Mouse (Mus musculus) kidney, adult 2 months (tissue): Measurements from ENCODE around the gene Dlx6. TPM values are rescaled to one million over a fixed set of nuclear protein-coding genes. Genes with fewer than 3 reads are reported as not detected.

Source experiments
- DNase-seq: peaks from one replicate; pipeline ENCODE4 v3.0.0; 2021
- H3K27ac ChIP-seq: fragments of 200-500 bp; 2 replicates; pipeline ENCODE4 v1.5.1; 2012; ENCODE audit warnings: low read depth, low read length, control low read depth, inconsistent platforms; ENCODE audit not compliant: insufficient read depth
- H3K27me3 ChIP-seq: fragments of 200-500 bp; replicated peaks from 2 replicates; pipeline ENCODE4 v1.6.1; 2012; ENCODE audit warnings: mild to moderate bottlenecking, moderate library complexity, low read length, inconsistent platforms; ENCODE audit not compliant: control insufficient read depth, insufficient read depth
- H3K36me3 ChIP-seq: fragments of 200-500 bp; 2 replicates; pipeline ENCODE4 v1.6.1; 2012; ENCODE audit warnings: mild to moderate bottlenecking, moderate library complexity, low read length, inconsistent platforms; ENCODE audit not compliant: control insufficient read depth, insufficient read depth
- H3K4me1 ChIP-seq: fragments of 200-500 bp; 2 replicates; pipeline ENCODE4 v1.6.1; 2011; ENCODE audit warnings: low read length; ENCODE audit not compliant: control insufficient read depth, insufficient read depth
- H3K4me3 ChIP-seq: fragments of 200-500 bp; 2 replicates; pipeline ENCODE4 v1.5.1; 2011; ENCODE audit warnings: mild to moderate bottlenecking, low read depth, low read length, control low read depth; ENCODE audit not compliant: insufficient read depth
- CTCF ChIP-seq: fragments of 200-500 bp; conservative IDR thresholded peaks from 2 replicates; pipeline ENCODE4 v1.5.1; 2011; ENCODE audit warnings: low read depth, mild to moderate bottlenecking, control low read depth, low read length, moderate library complexity, mixed read lengths; ENCODE audit not compliant: insufficient read depth, insufficient read length
- POLR2A ChIP-seq: fragments of 200-500 bp; IDR thresholded peaks from one replicate; pipeline ENCODE4 v1.6.1; 2011; ENCODE audit warnings: low read depth, low read length, control low read depth
- WGBS: fragments of 180-500 bp; shearing (Covaris S2); methylation state at CpG from one replicate; pipeline ENCODE4 v1.1.7; 2018; 5-methylcytosine and 5-hydroxymethylcytosine counted together
- polyA plus RNA-seq: library from polyadenylated mRNA; depleted of rRNA; stranded (reverse); fragments of >200 nt; gene quantifications from 2 replicates; pipeline ENCODE4 v1.2.3, GENCODE M21; 2012

Gene Dlx6
- polyA plus RNA-seq, 1 experiment = not detected

DNA sequence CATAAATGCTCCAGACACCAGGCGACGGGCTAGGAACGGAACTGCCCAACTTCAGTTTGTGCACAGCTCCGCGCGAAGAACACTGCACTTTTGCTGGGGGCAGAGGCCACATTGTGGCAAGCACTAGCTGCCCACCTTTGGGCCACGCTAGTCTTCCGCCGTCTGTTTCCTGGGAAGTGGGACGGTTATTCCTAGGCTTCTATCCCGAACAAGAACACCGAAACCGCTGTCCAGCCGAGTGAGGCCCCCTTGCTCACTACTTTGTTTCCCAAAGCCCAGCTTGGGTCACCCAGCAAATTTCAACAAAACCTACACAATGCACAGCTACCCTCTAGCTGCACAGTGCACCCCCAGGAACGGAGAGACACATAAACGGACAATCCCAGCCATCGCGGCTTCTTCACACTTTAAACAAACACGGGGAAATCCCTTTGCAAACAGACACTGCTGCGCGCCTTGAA, 3.2 kb upstream of the Dlx6 start:
- Histone ChIP-seq H3K27ac (no peak overlapping the region), H3K36me3 (no peaks in the 10 kb centered on the region), H3K27me3 (peaks cover 20% of the 10 kb centered on the region), H3K4me1 (peaks cover 3% of the 10 kb centered on the region; the same call in 1 of the 2 replicates), H3K4me3 (no peak overlapping the region)
- TF ChIP-seq POLR2A (no peak), CTCF (no peak)
- 4% methylated on average over 21 of the region's 21 CpGs for WGBS
- DNase-seq = no peak

- TF ChIP-seq CTCF = no peak
- TF ChIP-seq POLR2A = no peak
- peaks cover 3% of the 10 kb centered on the region; the same call in 1 of the 2 replicates for H3K4me1 ChIP-seq
- no peak for DNase-seq
- peaks cover 20% of the 10 kb centered on the region for H3K27me3 ChIP-seq
- H3K27ac ChIP-seq = no peak overlapping the region
- no peak overlapping the region for H3K4me3 ChIP-seq
- no peaks in the 10 kb centered on the region for H3K36me3 ChIP-seq
- WGBS = 1% methylated on average over 33 of the region's 33 CpGs
Observed at GRCm38 (mm10) chr6:6860411-6861085, 2.6 kb upstream of the Dlx6 start.

GRCm38 (mm10) chr6:6861086-6861797, 1.9 kb upstream of the Dlx6 start:
- no peak for TF ChIP-seq POLR2A
- no peak for TF ChIP-seq CTCF
- no peak overlapping the region for H3K27ac ChIP-seq
- no peak for DNase-seq
- no peaks in the 10 kb centered on the region for H3K36me3 ChIP-seq
- 3% methylated on average over 21 of the region's 21 CpGs for WGBS
- H3K4me3 ChIP-seq = no peak overlapping the region
- H3K27me3 ChIP-seq = peaks cover 18% of the 10 kb centered on the region
- peaks cover 3% of the 10 kb centered on the region; the same call in 1 of the 2 replicates for H3K4me1 ChIP-seq

- H3K4me1 ChIP-seq = peaks cover 3% of the 10 kb centered on the region; the same call in 1 of the 2 replicates
- no peak for TF ChIP-seq CTCF
- no peak for TF ChIP-seq POLR2A
- 8% methylated on average over 11 of the region's 11 CpGs for WGBS
- no peaks in the 10 kb centered on the region for H3K36me3 ChIP-seq
- H3K27ac ChIP-seq = no peak overlapping the region
- no peak for DNase-seq
- peaks cover 17% of the 10 kb centered on the region for H3K27me3 ChIP-seq
- no peak overlapping the region for H3K4me3 ChIP-seq
Observed at GRCm38 (mm10) chr6:6861798-6862428, 1.2 kb upstream of the Dlx6 start.

- Histone ChIP-seq H3K4me3 (no peak overlapping the region), H3K27me3 (peaks cover 17% of the 10 kb centered on the region), H3K4me1 (peaks cover 3% of the 10 kb centered on the region; the same call in 1 of the 2 replicates), H3K27ac (no peak overlapping the region), H3K36me3 (no peaks in the 10 kb centered on the region)
- no peak for DNase-seq
- WGBS = 3% methylated on average over 23 of the region's 23 CpGs
- TF ChIP-seq CTCF = no peak
- TF ChIP-seq POLR2A = no peak
Observed at GRCm38 (mm10) chr6:6862611-6863010, 523 bp upstream of the Dlx6 start.

GRCm38 (mm10) chr6:6863955-6864354, 821 bp downstream of the Dlx6 start:
- H3K4me3 ChIP-seq = no peak overlapping the region
- TF ChIP-seq CTCF (no peak), POLR2A (no peak)
- no peak for DNase-seq
- peaks cover 3% of the 10 kb centered on the region; the same call in 1 of the 2 replicates for H3K4me1 ChIP-seq
- WGBS = 5% methylated on average over 21 of the region's 21 CpGs
- H3K27me3 ChIP-seq = peaks cover 15% of the 10 kb centered on the region
- H3K27ac ChIP-seq = no peak overlapping the region
- H3K36me3 ChIP-seq = no peaks in the 10 kb centered on the region
